Mouse (Mus musculus): ENCODE measurements around the gene Cd109.
A peak's percentile ranks its signal among the peaks of the same experiment; 100 is the strongest.

Cd109 gene

GRCm38 (mm10) chr9:78615401-78616021 lies at the start of gene Cd109:
Gene Cd109, plus strand, starts transcription at chr9:78615546.
- DNase-seq (ENCODE audit: extremely low read depth, low read depth, low spot score) = no peak

- no peak for DNase-seq (ENCODE audit: extremely low read depth, low read depth, low spot score)
These were observed 45.4 kb upstream of the Cd109 start for GRCm38 (mm10) chr9:78569934-78570333.

DNA sequence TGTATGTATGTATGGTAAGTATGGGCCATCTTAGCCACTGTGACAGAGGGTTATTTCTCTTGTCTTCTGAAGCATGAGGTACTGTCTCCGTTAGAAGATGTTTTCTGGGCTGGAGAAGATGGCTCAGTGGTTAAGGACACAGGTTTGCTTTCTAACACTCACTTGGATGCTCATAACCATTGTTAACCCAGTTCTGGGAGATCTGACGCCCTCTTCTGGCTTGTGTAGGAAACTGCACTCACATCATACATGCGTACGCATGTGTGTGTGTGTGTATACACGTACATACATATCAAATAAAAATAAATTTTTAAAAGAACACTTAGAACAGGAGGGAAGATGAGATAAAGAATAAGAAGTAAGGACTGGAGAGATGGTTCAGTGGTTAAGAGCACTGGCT lies 38.9 kb upstream of the Cd109 start:
- no peak for DNase-seq (ENCODE audit: extremely low read depth, low read depth, low spot score)

GRCm38 (mm10) chr9:78578824-78579223 lies 36.5 kb upstream of the Cd109 start:
- DNase-seq (ENCODE audit: extremely low read depth, low read depth, low spot score) = no peak

- DNase-seq (ENCODE audit: extremely low read depth, low read depth, low spot score) = no peak
These were observed 35.5 kb upstream of the Cd109 start for GRCm38 (mm10) chr9:78579644-78580396.

- no peak for DNase-seq (ENCODE audit: extremely low read depth, low read depth, low spot score)
These were observed 28.0 kb upstream of the Cd109 start for GRCm38 (mm10) chr9:78587218-78587883.

DNA sequence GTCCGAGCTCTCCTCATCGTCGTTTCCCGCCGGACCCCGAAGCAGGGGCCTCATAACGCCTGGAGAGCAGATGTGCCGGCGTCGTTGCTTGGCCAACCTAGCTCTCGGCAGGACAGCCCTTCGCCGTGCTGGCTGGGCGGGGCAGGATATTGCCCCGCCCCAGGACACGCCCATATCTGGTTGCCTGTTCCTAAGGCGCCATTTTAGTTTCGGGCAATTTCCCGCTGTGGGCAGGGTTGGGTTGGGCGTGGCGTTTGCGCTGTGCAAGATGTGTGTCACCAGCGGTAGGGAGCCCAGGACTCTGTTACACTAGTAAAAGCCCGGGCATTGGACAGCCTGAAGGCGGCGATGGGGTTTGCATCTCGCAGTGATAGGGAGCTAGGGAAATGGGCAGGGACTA lies 27.4 kb upstream of the Cd109 start, which contains the start of gene Slc17a5:
Gene Slc17a5 (minus strand): TSS at position 128 of the 400 bp plus-strand sequence.
- peak; percentile 33 for DNase-seq (ENCODE audit: extremely low read depth, low read depth, low spot score)

GRCm38 (mm10) chr9:78588411-78589033 lies 26.8 kb upstream of the Cd109 start:
- DNase-seq (ENCODE audit: extremely low read depth, low read depth, low spot score) = no peak

- no peak for DNase-seq (ENCODE audit: extremely low read depth, low read depth, low spot score)
These were observed 24.9 kb upstream of the Cd109 start for GRCm38 (mm10) chr9:78590471-78590870.

- no peak for DNase-seq (ENCODE audit: extremely low read depth, low read depth, low spot score)
These were observed 20.1 kb upstream of the Cd109 start for GRCm38 (mm10) chr9:78595257-78595656.

GRCm38 (mm10) chr9:78595769-78596555 lies 19.4 kb upstream of the Cd109 start:
- DNase-seq (ENCODE audit: extremely low read depth, low read depth, low spot score) = no peak

GRCm38 (mm10) chr9:78596834-78597233 lies 18.5 kb upstream of the Cd109 start:
- DNase-seq (ENCODE audit: extremely low read depth, low read depth, low spot score) = no peak

DNA sequence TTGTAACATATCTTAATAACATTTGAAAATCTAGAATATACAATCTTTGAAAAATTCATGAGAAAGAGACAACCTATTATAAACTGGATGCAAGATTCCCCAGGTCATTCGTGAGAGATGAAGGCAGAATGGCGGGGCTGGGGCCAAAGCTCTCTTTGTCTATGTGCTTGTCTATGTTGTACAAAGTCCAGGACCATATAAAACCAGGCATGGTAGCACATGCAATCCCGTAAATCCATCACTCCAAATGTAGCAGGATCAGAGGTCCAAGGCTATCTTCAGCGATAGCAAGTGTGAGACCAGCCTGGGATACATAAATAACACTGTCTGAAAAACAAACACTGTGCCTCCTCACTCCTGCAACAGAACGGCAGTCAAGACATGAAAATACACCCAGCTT lies 15.4 kb upstream of the Cd109 start:
- DNase-seq (ENCODE audit: extremely low read depth, low read depth, low spot score) = no peak

DNA sequence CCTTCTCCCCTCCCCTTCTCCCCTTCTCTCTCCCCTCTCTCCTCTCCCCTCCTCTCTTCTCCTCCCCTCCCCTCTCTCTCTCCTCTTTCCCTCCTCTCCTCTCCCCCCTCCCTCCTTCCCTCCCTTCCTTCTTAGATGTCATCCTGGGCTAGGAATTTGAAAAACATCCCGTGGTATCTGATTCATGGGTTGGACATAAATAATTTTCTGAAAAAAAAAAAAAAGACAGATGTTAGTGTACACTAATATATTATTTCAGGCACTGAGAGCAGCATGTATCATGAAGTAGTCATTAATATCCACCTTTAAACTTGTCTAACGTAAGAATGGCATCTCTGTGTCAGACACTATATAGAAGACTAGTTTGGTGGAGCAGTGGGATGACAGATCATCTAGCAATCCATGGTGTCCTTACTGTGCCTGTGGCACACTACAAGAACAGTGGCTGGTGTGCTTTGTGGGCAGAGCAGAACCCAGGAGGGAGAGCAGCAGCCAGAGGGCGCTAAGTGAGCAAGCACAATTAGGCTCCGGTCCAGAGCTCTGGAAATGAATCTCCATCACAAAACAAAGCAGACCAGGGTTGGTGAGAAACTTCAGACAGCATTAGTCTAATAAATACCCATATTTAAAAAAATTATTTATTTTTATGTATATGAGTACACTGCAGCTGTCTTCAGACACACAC lies 14.2 kb upstream of the Cd109 start:
- DNase-seq (ENCODE audit: extremely low read depth, low read depth, low spot score) = no peak

- no peak for DNase-seq (ENCODE audit: extremely low read depth, low read depth, low spot score)
These were observed 1.1 kb upstream of the Cd109 start for GRCm38 (mm10) chr9:78614201-78614600.

DNA sequence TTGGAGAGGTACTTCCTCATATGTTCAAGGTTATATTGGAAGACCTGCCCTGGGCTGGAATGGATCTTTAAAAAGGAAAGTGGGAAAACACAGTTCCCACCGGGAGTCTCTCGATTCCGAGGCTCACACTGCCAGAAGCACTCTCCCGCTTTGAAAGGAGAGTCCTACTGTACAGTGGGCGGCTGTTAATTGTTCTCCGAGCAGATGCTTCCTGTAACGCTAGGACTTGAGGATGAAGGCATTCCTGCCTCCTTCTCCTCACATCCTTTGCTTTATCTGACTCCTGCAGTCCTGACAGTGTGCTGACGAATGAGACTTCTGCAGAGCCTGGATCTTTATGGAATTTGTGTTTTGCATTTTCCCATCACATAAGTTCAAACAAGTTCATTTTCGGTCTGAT lies 3.9 kb downstream of the Cd109 start:
- no peak for DNase-seq (ENCODE audit: extremely low read depth, low read depth, low spot score)

DNA sequence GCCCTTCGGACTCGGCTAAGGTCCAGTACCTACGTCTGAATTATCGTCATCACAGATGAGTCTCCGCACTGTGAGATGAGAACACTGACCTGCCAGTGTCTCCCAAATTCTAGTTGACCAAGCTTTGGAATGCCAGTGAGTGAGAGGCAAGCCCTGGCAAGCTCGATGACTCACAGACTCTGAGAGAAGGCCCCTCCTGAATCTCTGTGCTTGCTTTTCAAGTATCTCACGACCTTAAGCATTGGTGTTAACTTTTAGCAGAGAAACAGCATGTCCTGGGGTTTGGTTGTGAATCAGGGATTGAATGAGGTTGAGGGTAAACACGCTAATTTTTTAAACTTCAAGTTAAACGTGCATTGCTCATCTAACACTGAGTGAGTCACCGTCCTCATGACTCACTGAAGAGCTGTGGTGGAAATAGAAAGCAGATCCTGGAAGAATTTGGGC lies 8.0 kb downstream of the Cd109 start:
- no peak for DNase-seq (ENCODE audit: extremely low read depth, low read depth, low spot score)

GRCm38 (mm10) chr9:78629991-78630390 lies 14.6 kb downstream of the Cd109 start:
- DNase-seq (ENCODE audit: extremely low read depth, low read depth, low spot score) = no peak

DNA sequence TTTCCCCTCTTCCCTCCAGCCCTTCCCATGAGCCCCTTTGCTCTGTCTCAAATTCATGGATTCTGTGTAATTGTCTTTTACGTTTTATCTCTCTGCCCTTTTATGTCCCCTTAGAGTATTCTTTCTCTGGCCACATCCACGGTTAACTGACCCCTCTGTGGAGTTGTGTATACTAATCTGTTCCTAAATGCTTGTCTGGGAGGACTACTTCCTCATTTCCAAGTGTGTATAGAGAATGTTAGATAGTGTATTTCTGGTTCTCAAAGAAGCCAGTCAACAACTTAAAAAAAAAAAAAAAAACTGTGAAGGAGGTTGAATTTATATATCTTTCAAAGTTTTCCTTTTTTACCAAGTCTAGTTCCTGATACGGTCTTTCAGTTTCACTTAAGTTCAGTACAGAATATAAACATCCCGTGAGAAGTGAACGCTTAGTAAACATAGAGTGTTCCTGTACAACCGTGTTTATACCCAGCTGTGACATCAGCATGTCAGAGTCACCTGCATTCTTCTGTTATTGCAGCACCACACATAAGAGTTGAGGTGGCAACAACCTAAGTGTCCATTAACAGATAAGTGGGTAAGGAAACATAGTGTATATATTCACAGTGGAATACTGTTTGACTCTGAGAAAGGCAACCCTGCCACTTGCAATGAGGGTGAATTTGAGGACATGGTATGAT lies 16.5 kb downstream of the Cd109 start:
- no peak for DNase-seq (ENCODE audit: extremely low read depth, low read depth, low spot score)

- DNase-seq (ENCODE audit: extremely low read depth, low read depth, low spot score) = no peak
These were observed 18.6 kb downstream of the Cd109 start for GRCm38 (mm10) chr9:78633976-78634375.

All from fat pad, adult 2 months (tissue).